Mouse (Mus musculus): ENCODE measurements around the gene Slc6a18. TPM values are rescaled to one million over a fixed set of nuclear protein-coding genes. Genes with fewer than 3 reads are reported as not detected.

The Slc6a18 gene
- polyA plus RNA-seq (2015; fragmentation: Nextera tagmentation; extraction: Ambion mirVana): not detected in 2 replicates

DNA sequence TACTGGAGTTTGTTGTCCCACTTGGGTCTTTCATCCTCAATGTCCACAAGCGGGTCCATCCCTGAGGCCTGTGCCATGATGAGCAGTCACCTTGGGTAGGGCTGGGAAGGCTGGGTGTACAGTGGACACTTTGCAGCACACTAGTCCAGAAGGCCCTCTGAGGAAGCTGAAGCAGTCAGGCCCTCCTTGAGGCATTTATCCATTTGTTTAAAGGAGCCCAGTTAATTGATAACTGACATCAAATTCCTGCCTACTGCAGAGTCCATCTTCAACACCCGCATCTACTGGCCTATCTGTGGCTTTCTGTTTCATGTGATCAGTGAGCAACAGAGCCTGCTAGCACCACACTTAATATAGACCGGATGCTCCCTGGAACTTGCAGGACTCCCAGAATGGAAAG, at the start of gene Slc6a18:
Slc6a18 (minus strand) TSS at position 171 of the 400 bp plus-strand sequence.
- Histone ChIP-seq H3K4me3 (replicated peaks) (no peak within 1 kb of the TSS), H3K27me3 (0 out of 2 replicates have a peak, but pooled peaks cover 4% of the 10 kb centered on the region), H3K9ac (replicated peaks) (no peak within 1 kb of the TSS), H3K9me3 (no peaks in the 10 kb centered on the region), H3K4me2 (replicated peaks) (no peak within 1 kb of the TSS), H3K27ac (no peak within 1 kb of the TSS), H3K36me3 (no peaks in the 10 kb centered on the region), H3K4me1 (replicated peaks) (no peaks in the 10 kb centered on the region)
- WGBS: 85% methylated on average over 3 of the region's 3 CpGs
- no peak for ATAC-seq

- 86% methylated on average over 5 of the region's 5 CpGs for WGBS
- Histone ChIP-seq H3K9ac (replicated peaks) (no peak overlapping the region), H3K27ac (no peak overlapping the region), H3K4me2 (replicated peaks) (no peak overlapping the region), H3K9me3 (no peaks in the 10 kb centered on the region), H3K27me3 (peaks cover 4% of the 10 kb centered on the region; the same call in 1 of the 2 replicates), H3K4me3 (replicated peaks) (no peak overlapping the region), H3K36me3 (no peaks in the 10 kb centered on the region), H3K4me1 (replicated peaks) (peaks cover 6% of the 10 kb centered on the region; the same call in 1 of the 2 replicates)
- ATAC-seq: no peak
Measured at GRCm38 (mm10) chr13:73725315-73725714, 47.5 kb upstream of the Slc6a18 start.

DNA sequence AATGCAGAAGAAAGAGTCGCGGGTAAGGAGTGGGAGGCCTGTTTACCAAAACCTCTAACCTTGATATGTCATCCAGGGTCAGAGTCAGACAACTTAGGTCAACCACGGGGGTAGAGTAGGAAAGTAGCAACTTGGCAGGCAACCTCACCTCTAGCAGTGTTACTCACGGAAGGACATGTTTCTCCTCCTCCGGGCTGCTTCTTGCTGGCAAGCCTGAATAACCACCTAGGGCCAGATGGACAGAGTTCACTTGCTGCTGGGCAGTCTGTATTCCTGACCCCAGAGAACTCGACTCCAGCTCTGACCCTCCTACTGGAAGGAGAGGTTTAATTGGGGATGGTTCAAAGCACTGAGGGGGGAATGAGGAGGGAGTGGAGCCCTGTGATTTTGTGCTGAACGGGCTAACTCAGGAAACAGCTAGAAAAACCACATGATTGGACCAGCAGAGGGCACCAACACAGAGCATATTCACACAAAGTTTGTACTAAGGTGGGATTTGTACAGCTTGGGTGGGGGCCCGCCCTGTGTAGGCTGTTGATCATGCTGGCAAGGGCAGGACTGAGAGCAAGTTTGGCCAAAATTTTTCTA, 45.4 kb upstream of the Slc6a18 start:
- H3K27ac ChIP-seq: no peak overlapping the region
- WGBS: 40% methylated on average over 8 of the region's 8 CpGs
- H3K9ac ChIP-seq (replicated peaks): no peak overlapping the region
- no peak overlapping the region for H3K4me2 ChIP-seq (replicated peaks)
- no peaks in the 10 kb centered on the region for H3K36me3 ChIP-seq
- no peaks in the 10 kb centered on the region for H3K9me3 ChIP-seq
- H3K27me3 ChIP-seq: no peaks in the 10 kb centered on the region
- H3K4me3 ChIP-seq (replicated peaks): no peak overlapping the region
- ATAC-seq: peak; percentile 56; the same call in 1 of the 2 replicates
- H3K4me1 ChIP-seq (replicated peaks): peaks cover 6% of the 10 kb centered on the region; the same call in 1 of the 2 replicates

GRCm38 (mm10) chr13:73720241-73720640, 42.4 kb upstream of the Slc6a18 start:
- Histone ChIP-seq H3K4me2 (replicated peaks) (no peak overlapping the region), H3K36me3 (no peaks in the 10 kb centered on the region), H3K4me3 (replicated peaks) (no peak overlapping the region), H3K27me3 (no peaks in the 10 kb centered on the region), H3K9ac (replicated peaks) (no peak overlapping the region), H3K27ac (no peak overlapping the region), H3K9me3 (no peaks in the 10 kb centered on the region), H3K4me1 (replicated peaks) (no peaks in the 10 kb centered on the region)
- no peak for ATAC-seq
- WGBS: 84% methylated on average over 4 of the region's 4 CpGs

DNA sequence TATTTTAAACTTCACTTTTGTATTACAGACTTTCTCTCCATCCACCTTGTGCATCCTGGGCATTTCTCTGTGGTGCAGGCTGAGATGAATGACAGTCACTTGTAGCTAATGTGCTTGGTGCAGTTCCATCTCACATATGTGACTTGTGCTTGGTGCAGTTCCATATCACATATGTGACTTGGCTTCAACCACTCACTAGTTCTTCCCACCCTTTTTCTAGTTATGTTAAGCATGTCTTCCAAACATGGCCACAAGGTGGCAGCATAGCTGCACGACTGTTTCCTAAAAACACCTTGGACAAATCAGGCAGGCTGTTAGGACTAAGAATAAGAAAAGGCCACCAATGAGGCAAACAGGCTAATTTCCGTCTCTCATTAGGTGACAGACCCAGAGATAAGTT, 40.4 kb upstream of the Slc6a18 start:
- WGBS: 1% methylated on average over 2 of the region's 2 CpGs
- no peaks in the 10 kb centered on the region for H3K27me3 ChIP-seq
- H3K9ac ChIP-seq (replicated peaks): no peak overlapping the region
- H3K4me3 ChIP-seq (replicated peaks): no peak overlapping the region
- H3K4me2 ChIP-seq (replicated peaks): no peak overlapping the region
- H3K4me1 ChIP-seq (replicated peaks): no peaks in the 10 kb centered on the region
- no peak overlapping the region for H3K27ac ChIP-seq
- no peaks in the 10 kb centered on the region for H3K36me3 ChIP-seq
- peak; percentile 72 for ATAC-seq
- H3K9me3 ChIP-seq: no peaks in the 10 kb centered on the region

DNA sequence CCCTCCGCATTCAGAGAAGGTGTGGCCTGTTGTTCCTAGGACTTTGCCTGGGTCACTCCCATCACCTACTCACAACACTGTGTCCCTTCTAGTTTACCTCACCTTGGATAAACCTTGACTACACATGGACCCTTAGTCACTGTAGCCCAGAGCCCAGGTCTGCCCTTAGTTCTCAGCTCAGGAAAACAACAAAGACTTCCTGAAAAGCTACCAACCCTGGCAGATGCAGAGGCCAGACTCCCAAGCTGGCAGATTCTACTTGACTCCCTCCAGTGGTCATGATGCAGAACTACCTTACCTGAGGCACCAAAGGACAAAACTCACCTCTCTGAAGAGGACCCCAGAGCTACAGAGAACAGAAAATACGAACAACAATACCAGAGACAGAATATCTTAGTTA, 36.2 kb upstream of the Slc6a18 start:
- H3K4me3 ChIP-seq (replicated peaks): no peak overlapping the region
- no peaks in the 10 kb centered on the region for H3K4me1 ChIP-seq (replicated peaks)
- H3K27ac ChIP-seq: no peak overlapping the region
- H3K4me2 ChIP-seq (replicated peaks): no peak overlapping the region
- no peaks in the 10 kb centered on the region for H3K9me3 ChIP-seq
- no peak for ATAC-seq
- 64% methylated on average over 2 of the region's 2 CpGs for WGBS
- no peaks in the 10 kb centered on the region for H3K36me3 ChIP-seq
- no peak overlapping the region for H3K9ac ChIP-seq (replicated peaks)
- no peaks in the 10 kb centered on the region for H3K27me3 ChIP-seq

DNA sequence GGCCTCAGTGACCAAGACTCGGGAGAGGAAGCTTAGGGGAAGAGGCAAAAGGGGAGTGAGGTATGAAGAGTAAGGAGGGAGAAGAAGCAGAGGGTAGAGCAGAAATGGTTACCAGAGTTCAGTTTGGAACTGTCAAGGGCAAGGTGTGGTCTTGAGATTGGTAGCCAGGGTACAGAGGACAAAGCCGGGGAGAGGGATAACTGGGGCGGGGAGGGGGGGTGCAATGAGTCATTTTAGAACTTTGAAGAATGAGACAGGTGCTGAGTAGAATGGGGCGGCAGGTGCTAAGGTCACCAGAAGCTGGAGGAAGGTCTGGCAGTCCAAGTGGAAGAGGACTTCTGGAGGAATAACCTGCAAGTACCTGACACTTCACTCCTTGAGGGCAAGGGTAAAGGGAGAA, 35.4 kb upstream of the Slc6a18 start:
- Histone ChIP-seq H3K9ac (replicated peaks) (no peak overlapping the region), H3K4me1 (replicated peaks) (no peaks in the 10 kb centered on the region), H3K36me3 (no peaks in the 10 kb centered on the region), H3K9me3 (no peaks in the 10 kb centered on the region), H3K4me2 (replicated peaks) (no peak overlapping the region), H3K27ac (no peak overlapping the region), H3K4me3 (replicated peaks) (no peak overlapping the region), H3K27me3 (no peaks in the 10 kb centered on the region)
- no peak for ATAC-seq
- 83% methylated on average over 4 of the region's 4 CpGs for WGBS

GRCm38 (mm10) chr13:73712228-73712627, 34.4 kb upstream of the Slc6a18 start:
- no peak for ATAC-seq
- Histone ChIP-seq H3K4me2 (replicated peaks) (no peak overlapping the region), H3K27me3 (no peaks in the 10 kb centered on the region), H3K27ac (no peak overlapping the region), H3K4me1 (replicated peaks) (no peaks in the 10 kb centered on the region), H3K9ac (replicated peaks) (no peak overlapping the region), H3K4me3 (replicated peaks) (no peak overlapping the region), H3K9me3 (no peaks in the 10 kb centered on the region), H3K36me3 (no peaks in the 10 kb centered on the region)
- 79% methylated on average over 3 of the region's 3 CpGs for WGBS

- Histone ChIP-seq H3K4me3 (replicated peaks) (no peak overlapping the region), H3K9me3 (no peaks in the 10 kb centered on the region), H3K27me3 (no peaks in the 10 kb centered on the region), H3K4me1 (replicated peaks) (no peaks in the 10 kb centered on the region), H3K4me2 (replicated peaks) (no peak overlapping the region), H3K36me3 (no peaks in the 10 kb centered on the region), H3K27ac (no peak overlapping the region), H3K9ac (replicated peaks) (no peak overlapping the region)
- 83% methylated on average over 5 of the region's 5 CpGs for WGBS
- no peak for ATAC-seq
Measured at GRCm38 (mm10) chr13:73711803-73712202, 34.0 kb upstream of the Slc6a18 start.

- no peak for ATAC-seq
- no peak overlapping the region for H3K4me3 ChIP-seq (replicated peaks)
- no peak overlapping the region for H3K4me2 ChIP-seq (replicated peaks)
- H3K27ac ChIP-seq: no peak overlapping the region
- H3K9me3 ChIP-seq: no peaks in the 10 kb centered on the region
- H3K4me1 ChIP-seq (replicated peaks): no peaks in the 10 kb centered on the region
- no peaks in the 10 kb centered on the region for H3K27me3 ChIP-seq
- H3K36me3 ChIP-seq: no peaks in the 10 kb centered on the region
- 94% methylated on average over 5 of the region's 5 CpGs for WGBS
- no peak overlapping the region for H3K9ac ChIP-seq (replicated peaks)
Measured at GRCm38 (mm10) chr13:73711221-73711620, 33.4 kb upstream of the Slc6a18 start.

- no peak overlapping the region for H3K4me2 ChIP-seq (replicated peaks)
- no peaks in the 10 kb centered on the region for H3K4me1 ChIP-seq (replicated peaks)
- no peaks in the 10 kb centered on the region for H3K9me3 ChIP-seq
- H3K4me3 ChIP-seq (replicated peaks): no peak overlapping the region
- H3K9ac ChIP-seq (replicated peaks): no peak overlapping the region
- H3K27ac ChIP-seq: no peak overlapping the region
- no peaks in the 10 kb centered on the region for H3K27me3 ChIP-seq
- no peaks in the 10 kb centered on the region for H3K36me3 ChIP-seq
- 76% methylated on average over 6 of the region's 6 CpGs for WGBS
- no peak for ATAC-seq
Measured at GRCm38 (mm10) chr13:73709491-73709890, 31.7 kb upstream of the Slc6a18 start.

- 76% methylated on average over 7 of the region's 7 CpGs for WGBS
- no peak for ATAC-seq
- no peaks in the 10 kb centered on the region for H3K9me3 ChIP-seq
- no peaks in the 10 kb centered on the region for H3K27me3 ChIP-seq
- H3K36me3 ChIP-seq: no peaks in the 10 kb centered on the region
- no peaks in the 10 kb centered on the region for H3K4me1 ChIP-seq (replicated peaks)
- no peak within 1 kb of the TSS for H3K27ac ChIP-seq
- H3K4me3 ChIP-seq (replicated peaks): no peak within 1 kb of the TSS
- no peak within 1 kb of the TSS for H3K9ac ChIP-seq (replicated peaks)
- no peak within 1 kb of the TSS for H3K4me2 ChIP-seq (replicated peaks)
Measured at GRCm38 (mm10) chr13:73704694-73705325, 27.0 kb upstream of the Slc6a18 start, which contains the start of gene Slc6a19. Slc6a19 (minus strand) TSS chr13:73704865.

All from midbrain, embryonic 13.5 days (tissue).